Mouse (Mus musculus): ENCODE data around the gene Hspg2.

The Hspg2 gene

GRCm38 (mm10) chr4:137461217-137461616 is 7.4 kb upstream of the Hspg2 start:
- no peak for DNase-seq (ENCODE audit: low read depth)

- no peak for DNase-seq (ENCODE audit: low read depth)
Observed at GRCm38 (mm10) chr4:137461981-137462690, 6.4 kb upstream of the Hspg2 start.

GRCm38 (mm10) chr4:137465125-137465787 is 3.3 kb upstream of the Hspg2 start:
- DNase-seq (ENCODE audit: low read depth): no peak

- DNase-seq (ENCODE audit: low read depth): no peak
Observed at GRCm38 (mm10) chr4:137466991-137467390, 1.6 kb upstream of the Hspg2 start.

GRCm38 (mm10) chr4:137467525-137467924 is 1.0 kb upstream of the Hspg2 start:
- no peak for DNase-seq (ENCODE audit: low read depth)

- no peak for DNase-seq (ENCODE audit: low read depth)
Observed at GRCm38 (mm10) chr4:137469081-137469844, 694 bp downstream of the Hspg2 start.

- no peak for DNase-seq (ENCODE audit: low read depth)
Observed at GRCm38 (mm10) chr4:137469845-137470692, 1.5 kb downstream of the Hspg2 start.

- DNase-seq (ENCODE audit: low read depth): no peak
Observed at GRCm38 (mm10) chr4:137470701-137471317, 2.2 kb downstream of the Hspg2 start.

- no peak for DNase-seq (ENCODE audit: low read depth)
Observed at GRCm38 (mm10) chr4:137471326-137471725, 2.8 kb downstream of the Hspg2 start.

GRCm38 (mm10) chr4:137473240-137473639 is 4.7 kb downstream of the Hspg2 start:
- no peak for DNase-seq (ENCODE audit: low read depth)

- no peak for DNase-seq (ENCODE audit: low read depth)
Observed at GRCm38 (mm10) chr4:137473701-137474388, 5.3 kb downstream of the Hspg2 start.

- DNase-seq (ENCODE audit: low read depth): no peak
Observed at GRCm38 (mm10) chr4:137474694-137475093, 6.1 kb downstream of the Hspg2 start.

- DNase-seq (ENCODE audit: low read depth): no peak
Observed at GRCm38 (mm10) chr4:137475271-137476050, 6.9 kb downstream of the Hspg2 start.

GRCm38 (mm10) chr4:137476065-137476760 is 7.6 kb downstream of the Hspg2 start:
- DNase-seq (ENCODE audit: low read depth): no peak

- DNase-seq (ENCODE audit: low read depth): no peak
Observed at GRCm38 (mm10) chr4:137476761-137477237, 8.2 kb downstream of the Hspg2 start.

- DNase-seq (ENCODE audit: low read depth): no peak
Observed at GRCm38 (mm10) chr4:137477611-137478010, 9.0 kb downstream of the Hspg2 start.

- DNase-seq (ENCODE audit: low read depth): no peak
Observed at GRCm38 (mm10) chr4:137478306-137478705, 9.7 kb downstream of the Hspg2 start.

GRCm38 (mm10) chr4:137479757-137480156 is 11.2 kb downstream of the Hspg2 start:
- no peak for DNase-seq (ENCODE audit: low read depth)
